Mouse (Mus musculus) heart, adult 8-10 months (tissue): ENCODE data around the gene Sell. TPM values are rescaled to one million over a fixed set of nuclear protein-coding genes. Genes with fewer than 3 reads are reported as not detected.
A peak's percentile ranks its signal among the peaks of the same experiment; 100 is the strongest.

Experiments used
- DNase-seq: peaks from one replicate; pipeline ENCODE4 v3.0.0; 2022; ENCODE audit warnings: low spot score
- total RNA-seq, 4 experiments: library from RNA; stranded (reverse); gene quantifications; 2 replicates each; pipeline ENCODE4 v1.2.4; 2022

Sell gene
- total RNA-seq, 4 experiments from 2014 or later, result 0.71 to 3.5 (median 1.1) TPM

GRCm38 (mm10) chr1:164074606-164075140 is 12.9 kb downstream of the Sell start:
- DNase-seq, result no peak

DNA sequence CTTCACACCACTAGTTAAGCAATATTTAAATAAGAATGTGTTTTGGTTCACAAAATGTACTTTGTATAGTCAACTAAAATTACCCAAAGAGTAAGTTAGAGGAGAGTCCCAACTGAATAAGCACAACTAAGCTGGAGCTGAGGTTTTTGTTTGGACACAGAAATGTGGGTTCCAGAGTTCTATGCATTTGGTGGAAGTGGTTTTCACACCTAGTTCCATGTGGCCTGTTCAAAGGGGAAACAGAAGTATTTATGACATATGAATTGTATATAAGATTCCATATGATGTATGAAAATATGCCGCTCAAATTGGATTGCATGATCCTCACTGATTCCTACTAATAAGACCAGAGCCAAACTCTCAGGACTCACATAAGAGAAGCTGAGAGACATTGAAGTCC is 13.6 kb downstream of the Sell start:
- no peak for DNase-seq

GRCm38 (mm10) chr1:164076441-164076840 is 14.7 kb downstream of the Sell start:
- DNase-seq, result no peak

GRCm38 (mm10) chr1:164077031-164077430 is 15.2 kb downstream of the Sell start:
- no peak for DNase-seq

DNA sequence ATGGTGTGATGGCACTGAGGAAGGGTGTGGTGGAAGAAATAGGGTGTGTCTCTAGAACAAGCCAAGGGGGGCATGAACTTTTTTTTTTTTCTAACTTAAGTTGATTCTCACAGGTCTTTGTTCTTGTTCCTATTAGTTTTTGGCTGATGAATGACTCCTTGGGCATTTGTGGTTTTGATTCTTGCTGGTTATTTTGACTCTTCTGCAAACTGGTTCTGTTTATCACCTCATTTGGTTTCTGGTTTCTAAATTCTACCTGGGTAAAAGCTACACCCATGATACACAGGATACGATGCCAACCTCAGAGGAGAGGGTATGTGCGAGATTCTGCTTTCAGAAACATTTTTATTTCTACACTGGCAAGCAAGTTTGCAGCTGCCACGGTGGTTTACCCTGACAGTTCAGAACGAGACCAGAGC is 16.6 kb downstream of the Sell start:
- no peak for DNase-seq

DNA sequence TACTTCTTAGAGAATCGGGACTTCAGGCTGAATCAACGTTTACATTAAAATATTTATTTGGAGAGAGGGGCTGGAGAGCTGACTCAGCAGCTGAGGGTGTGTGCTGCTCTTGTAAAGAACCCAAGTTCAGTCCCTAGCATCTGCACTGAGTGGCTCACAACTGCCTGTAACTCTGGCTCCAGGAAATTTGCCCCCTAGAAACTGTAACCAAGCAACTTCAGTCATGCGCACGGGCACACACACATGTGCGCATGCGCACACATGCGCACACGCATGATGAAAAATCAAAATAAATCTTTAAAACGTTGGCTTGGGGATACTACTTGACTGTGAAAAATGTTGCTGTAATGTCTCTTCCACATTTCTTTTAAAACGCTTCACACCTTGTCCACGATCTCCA is 17.3 kb downstream of the Sell start:
- no peak for DNase-seq

GRCm38 (mm10) chr1:164083046-164083445 is 21.3 kb downstream of the Sell start:
- no peak for DNase-seq

- no peak for DNase-seq
Observed at GRCm38 (mm10) chr1:164086797-164087196, 25.0 kb downstream of the Sell start.

GRCm38 (mm10) chr1:164087872-164088271 is 26.1 kb downstream of the Sell start:
- no peak for DNase-seq

- peak; percentile 16 for DNase-seq
Observed at GRCm38 (mm10) chr1:164096780-164097179, 35.0 kb downstream of the Sell start.

- no peak for DNase-seq
Observed at GRCm38 (mm10) chr1:164097911-164098310, 36.1 kb downstream of the Sell start.

DNA sequence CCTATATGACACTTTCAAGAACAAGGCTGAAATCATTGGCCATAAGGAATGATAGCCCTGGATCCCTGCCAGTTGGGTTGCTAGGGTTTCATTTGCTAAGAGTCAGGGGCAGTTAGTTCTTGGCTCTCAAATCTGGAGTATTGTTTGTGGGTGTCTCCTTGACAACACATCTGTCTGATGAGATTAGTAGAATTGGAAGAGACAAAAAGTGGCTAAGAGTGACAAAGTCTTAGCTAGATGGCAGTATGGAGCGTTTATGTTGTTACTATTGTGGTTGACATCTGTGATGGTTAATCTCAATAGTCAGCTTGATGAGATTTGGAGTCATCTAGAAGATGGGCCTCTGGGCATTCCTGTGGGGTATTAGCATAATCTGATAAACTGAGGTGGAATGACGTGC is 36.6 kb downstream of the Sell start:
- no peak for DNase-seq

GRCm38 (mm10) chr1:164109763-164110162 is 48.0 kb downstream of the Sell start:
- no peak for DNase-seq

DNA sequence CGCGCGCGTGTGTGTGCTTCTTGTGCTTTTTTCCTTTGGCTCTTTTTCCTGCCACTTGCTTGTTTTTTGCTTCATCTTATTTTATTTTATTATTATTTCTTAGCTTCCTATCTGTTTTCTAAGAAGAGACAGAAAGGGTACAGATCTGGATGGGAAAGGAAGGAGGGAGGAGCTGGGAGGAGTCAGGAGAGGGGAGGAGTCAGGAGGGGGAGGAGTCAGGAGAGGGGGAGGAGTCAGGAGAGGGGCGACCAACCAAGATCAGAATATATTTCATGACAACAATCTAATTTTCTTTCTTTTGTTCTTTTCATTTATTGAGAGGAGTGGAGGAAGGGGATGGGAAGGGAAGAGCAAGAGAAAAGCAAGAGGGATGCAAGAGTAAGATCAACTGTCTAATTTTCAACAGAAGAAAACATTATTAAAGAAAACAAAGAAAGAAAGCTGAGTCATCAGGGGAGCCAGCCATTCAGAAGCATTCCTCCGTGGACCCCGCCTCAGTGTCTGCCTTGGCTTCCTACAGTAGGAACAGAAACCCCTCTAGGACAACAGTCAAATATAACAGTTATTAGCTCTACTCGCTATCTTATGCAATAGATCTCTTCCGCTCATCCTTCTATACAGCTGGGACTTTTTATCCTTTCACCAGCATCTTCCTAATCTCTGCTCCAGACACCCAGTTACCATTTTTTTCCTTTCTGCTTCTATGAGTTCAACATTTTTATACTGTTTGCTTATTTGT is 49.0 kb downstream of the Sell start:
- DNase-seq, result no peak

GRCm38 (mm10) chr1:164114280-164114679 is 52.5 kb downstream of the Sell start:
- DNase-seq, result no peak

DNA sequence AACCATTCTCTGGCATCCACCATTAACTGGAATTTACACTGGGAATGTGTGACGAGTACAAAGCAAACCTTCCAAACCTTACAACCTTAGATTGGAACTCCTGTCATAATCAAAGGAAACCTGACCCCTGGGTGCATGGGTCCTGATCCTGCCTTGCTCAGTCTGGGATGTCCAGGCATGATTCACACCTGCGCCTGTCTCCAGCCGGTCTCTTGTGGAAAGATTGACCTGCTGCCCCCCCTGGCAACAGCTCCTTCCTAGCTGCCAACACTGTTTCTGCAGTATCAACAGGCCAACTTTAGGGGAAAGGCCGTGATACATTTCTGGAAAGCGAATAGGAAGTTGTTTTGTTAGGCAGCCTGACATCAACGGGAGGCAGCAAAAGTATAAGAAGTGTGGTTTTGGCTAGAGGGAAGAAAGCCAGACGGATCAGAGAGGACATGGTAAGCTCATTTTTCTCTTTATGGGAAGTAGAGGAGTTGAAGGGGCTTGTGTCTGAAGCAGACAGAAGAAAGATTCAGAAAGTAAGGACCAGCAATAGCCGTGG is 53.2 kb downstream of the Sell start, which contains the start of gene Selp:
Gene Selp (plus strand): TSS at position 318 of the 547 bp plus-strand sequence.
- no peak for DNase-seq

DNA sequence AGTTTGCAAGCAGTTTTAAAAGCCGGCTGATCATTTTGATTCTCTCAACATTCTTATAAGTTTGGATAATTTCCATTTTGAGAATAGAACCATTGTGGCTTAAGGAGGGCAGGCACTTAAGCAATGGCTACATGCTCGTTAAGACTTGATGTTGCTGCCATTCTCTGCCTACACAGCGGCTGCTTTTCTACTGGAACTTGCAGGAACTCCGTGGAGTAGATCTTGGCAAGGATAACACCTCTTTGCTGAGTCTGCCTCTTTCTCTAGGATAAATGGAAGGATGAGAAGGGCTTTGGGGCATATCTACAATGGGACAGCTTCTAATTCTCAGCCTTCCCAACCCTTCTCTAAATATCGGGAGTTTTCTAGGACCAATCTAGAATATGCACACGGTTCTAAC is 53.9 kb downstream of the Sell start:
- no peak for DNase-seq

- no peak for DNase-seq
Observed at GRCm38 (mm10) chr1:164117869-164118268, 56.1 kb downstream of the Sell start.

DNA sequence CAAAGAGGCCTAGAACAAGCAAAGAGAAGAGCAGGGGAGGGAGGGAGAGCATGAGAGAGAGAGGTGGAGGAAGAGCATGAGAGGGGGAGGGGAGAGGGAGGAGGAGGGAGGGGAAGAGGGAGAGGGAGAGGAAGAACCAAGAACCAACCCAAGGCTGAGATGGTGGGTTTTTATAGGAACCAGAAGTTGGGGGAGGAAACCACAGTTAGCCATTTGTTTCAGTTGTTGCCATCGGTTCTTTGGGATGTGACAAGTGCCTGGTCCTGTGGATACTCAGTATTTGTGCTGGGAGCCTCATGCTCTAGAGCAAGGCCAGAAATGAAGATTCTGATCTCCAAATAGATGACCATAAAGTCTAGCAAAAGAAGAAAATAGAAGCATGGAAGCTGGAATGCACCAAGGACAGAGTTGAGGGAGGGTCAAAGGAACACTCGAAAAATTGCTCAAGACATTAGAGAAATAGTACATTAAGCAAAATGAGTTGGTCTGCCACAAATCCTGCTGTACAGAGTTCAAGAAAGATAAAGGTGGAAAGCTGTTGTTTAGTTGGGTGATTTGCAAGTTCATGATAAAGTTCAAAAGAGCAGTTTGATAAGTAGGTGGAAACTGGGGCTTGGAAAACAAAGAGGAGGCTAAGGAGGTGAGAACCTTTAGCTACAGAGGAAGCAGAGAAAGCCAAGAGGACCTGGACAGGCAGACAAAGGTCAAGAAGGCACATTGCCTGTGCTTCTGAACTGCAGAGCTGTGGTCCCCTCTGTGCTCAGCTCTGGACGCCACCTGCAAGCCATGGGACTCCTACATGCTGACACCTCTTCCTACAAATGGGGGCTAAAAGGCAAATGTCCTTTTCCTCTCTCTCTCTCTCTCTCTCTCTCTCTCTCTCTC is 58.4 kb downstream of the Sell start:
- no peak for DNase-seq

- no peak for DNase-seq
Observed at GRCm38 (mm10) chr1:164120777-164121158, 59.0 kb downstream of the Sell start.

DNA sequence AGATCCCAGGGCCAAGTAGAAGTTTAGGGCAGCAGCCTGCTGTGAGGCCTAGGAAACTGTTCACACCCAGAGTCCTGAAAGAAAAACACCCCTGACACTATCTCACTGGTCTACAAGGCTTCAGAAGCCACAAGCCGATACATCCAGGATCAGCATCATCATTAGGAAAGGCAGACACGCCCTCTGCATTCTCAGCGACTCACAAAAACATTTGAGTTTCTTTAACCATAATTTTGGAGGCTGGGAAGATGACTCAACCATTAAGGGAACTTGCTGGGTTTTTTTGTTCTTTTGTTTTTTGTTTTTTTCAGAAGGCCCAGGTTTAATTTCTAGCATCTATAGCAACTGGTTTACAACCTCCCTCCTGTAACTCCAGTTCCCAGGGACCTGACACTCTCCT is 62.1 kb downstream of the Sell start:
- no peak for DNase-seq

GRCm38 (mm10) chr1:164130013-164130412 is 68.2 kb downstream of the Sell start:
- no peak for DNase-seq
